Mouse (Mus musculus) embryonic facial prominence, embryonic 12.5 days (tissue): ENCODE measurements around the gene Fjx1. TPM values are rescaled to one million over a fixed set of nuclear protein-coding genes. Genes with fewer than 3 reads are reported as not detected.
A peak's percentile ranks its signal among the peaks of the same experiment; 100 is the strongest.

Source experiments
- ATAC-seq: fragments of 200-750 bp; cut with Nextera tagmentation; 2 replicates; pipeline ENCODE4 v1.8.0; 2017; ENCODE audit not compliant: insufficient number of reproducible peaks, insufficient read depth, low FRiP score, low TSS enrichment
- H3K27ac ChIP-seq: fragments of 300-500 bp; sonication (generic); 2 replicates; pipeline ENCODE4 v1.5.1; 2016; ENCODE audit warnings: mild to moderate bottlenecking
- H3K27me3 ChIP-seq: fragments of 300-500 bp; sonication (generic); 2 replicates; pipeline ENCODE4 v1.6.1; 2016; ENCODE audit warnings: mild to moderate bottlenecking, moderate library complexity
- H3K36me3 ChIP-seq: fragments of 300-500 bp; sonication (generic); 2 replicates; pipeline ENCODE4 v1.6.1; 2016; ENCODE audit warnings: mild to moderate bottlenecking
- H3K4me1 ChIP-seq: fragments of 300-500 bp; sonication (generic); 2 replicates; pipeline ENCODE4 v1.6.1; 2016
- H3K4me2 ChIP-seq: fragments of 300-500 bp; sonication (generic); replicated peaks from 2 replicates; pipeline ENCODE4 v1.6.1; 2016; ENCODE audit warnings: mild to moderate bottlenecking, moderate library complexity
- H3K4me3 ChIP-seq: fragments of 300-500 bp; sonication (generic); 2 replicates; pipeline ENCODE4 v1.5.1; 2016; ENCODE audit warnings: mild to moderate bottlenecking
- H3K9ac ChIP-seq: fragments of 300-500 bp; sonication (generic); 2 replicates; pipeline ENCODE4 v1.6.1; 2016; ENCODE audit warnings: mild to moderate bottlenecking, moderate library complexity
- H3K9me3 ChIP-seq: fragments of 300-500 bp; sonication (generic); 2 replicates; pipeline ENCODE4 v1.6.1; 2016; ENCODE audit warnings: mild to moderate bottlenecking, moderate library complexity
- WGBS: fragments of 180-500 bp; shearing (Covaris S2); methylation state at CpG from one replicate; pipeline ENCODE4 v1.1.7; 2016; 5-methylcytosine and 5-hydroxymethylcytosine counted together
- polyA plus RNA-seq: library from polyadenylated mRNA; unstranded; fragments of >200 nt; fragmentation: Nextera tagmentation; extraction: Ambion mirVana; gene quantifications from 2 replicates; pipeline ENCODE4 v1.2.1, GENCODE M21; 2016

Gene Fjx1
- polyA plus RNA-seq, result 24.4 and 25.5 TPM in 2 replicates

- no peaks in the 10 kb centered on the region for H3K36me3 ChIP-seq
- ATAC-seq, result peak; percentile 55
- WGBS, result under 1% methylated on average over 30 of the region's 49 CpGs
- H3K9ac ChIP-seq, result peak within 1 kb of the TSS; percentile 85
- peaks cover 16% of the 10 kb centered on the region for H3K4me1 ChIP-seq
- H3K4me2 ChIP-seq, result peak within 1 kb of the TSS; percentile 98
- peak within 1 kb of the TSS; percentile 91 for H3K27ac ChIP-seq
- no peaks in the 10 kb centered on the region for H3K9me3 ChIP-seq
- H3K27me3 ChIP-seq, result no peaks in the 10 kb centered on the region
- H3K4me3 ChIP-seq, result peak within 1 kb of the TSS; percentile 77
Measured at GRCm38 (mm10) chr2:102451671-102452549, at the start of gene Fjx1. Gene Fjx1 (minus strand): TSS chr2:102452499.

DNA sequence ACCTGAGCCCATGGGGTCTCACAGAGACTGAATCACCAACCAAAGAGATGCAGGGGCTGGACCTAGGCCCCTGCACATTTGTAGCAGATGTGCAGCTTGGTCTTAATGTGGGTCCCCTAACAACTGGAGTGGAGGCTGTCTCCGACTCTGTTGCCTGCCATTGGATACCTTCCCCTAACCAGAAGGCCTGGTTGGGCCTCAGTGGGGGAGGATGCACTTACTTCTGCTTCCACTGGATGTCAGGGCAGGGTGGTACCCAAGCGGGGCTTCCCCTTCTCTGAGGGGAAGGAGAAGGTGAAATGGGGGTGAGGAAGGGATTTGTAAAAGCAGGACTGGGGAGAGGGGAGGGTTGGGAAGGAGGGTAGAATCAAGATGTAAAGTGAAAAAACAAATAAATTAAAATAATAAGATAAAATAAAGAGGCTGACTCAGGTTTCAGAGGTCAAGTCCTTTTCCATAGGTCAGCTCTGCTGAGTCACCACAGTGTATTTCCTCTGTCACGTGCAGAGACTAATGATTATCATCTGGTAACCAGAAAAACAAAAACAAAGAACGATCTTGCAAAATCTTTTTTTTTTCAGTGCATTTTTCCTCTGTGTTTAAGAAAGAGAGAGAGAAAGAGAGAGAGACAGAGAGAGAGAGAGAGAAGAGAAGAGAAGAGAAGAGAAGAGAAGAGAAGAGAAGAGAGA, 47.8 kb upstream of the Fjx1 start:
- Histone ChIP-seq H3K27ac (no peak overlapping the region), H3K4me1 (no peaks in the 10 kb centered on the region), H3K4me3 (no peak overlapping the region), H3K27me3 (no peaks in the 10 kb centered on the region), H3K4me2 (no peak overlapping the region), H3K9ac (no peak overlapping the region), H3K36me3 (no peaks in the 10 kb centered on the region), H3K9me3 (no peaks in the 10 kb centered on the region)
- ATAC-seq, result no peak
- WGBS, result 20% methylated on average over 4 of the region's 4 CpGs

GRCm38 (mm10) chr2:102480738-102481137, 28.4 kb upstream of the Fjx1 start:
- no peak overlapping the region for H3K9ac ChIP-seq
- ATAC-seq, result no peak
- H3K4me1 ChIP-seq, result no peaks in the 10 kb centered on the region
- H3K4me3 ChIP-seq, result no peak overlapping the region
- 70% methylated on average over 3 of the region's 3 CpGs for WGBS
- H3K4me2 ChIP-seq, result no peak overlapping the region
- H3K36me3 ChIP-seq, result no peaks in the 10 kb centered on the region
- no peak overlapping the region for H3K27ac ChIP-seq
- H3K9me3 ChIP-seq, result no peaks in the 10 kb centered on the region
- no peaks in the 10 kb centered on the region for H3K27me3 ChIP-seq

DNA sequence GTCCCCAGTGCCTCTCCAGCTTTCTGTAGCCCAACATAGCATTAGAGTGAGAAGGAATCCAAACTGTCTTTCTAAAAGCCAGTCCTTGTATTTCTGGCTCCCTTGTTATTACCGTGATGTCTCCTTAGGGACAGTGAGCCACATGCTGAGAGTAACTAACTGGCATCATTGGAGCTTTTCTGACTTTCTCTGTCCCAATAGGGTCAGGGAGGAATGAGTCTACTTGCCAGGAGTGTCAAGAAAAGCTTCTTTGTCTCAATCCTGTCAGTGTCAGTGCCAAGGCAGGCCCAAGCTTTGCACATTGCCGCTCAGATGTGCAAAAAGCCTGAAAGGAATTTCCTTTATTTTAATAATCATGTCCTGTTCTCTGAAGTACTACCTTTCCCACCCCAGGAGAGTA, 23.8 kb upstream of the Fjx1 start:
- 43% methylated on average over 2 of the region's 2 CpGs for WGBS
- H3K9ac ChIP-seq, result no peak overlapping the region
- no peaks in the 10 kb centered on the region for H3K27me3 ChIP-seq
- H3K4me2 ChIP-seq, result no peak overlapping the region
- H3K27ac ChIP-seq, result no peak overlapping the region
- no peaks in the 10 kb centered on the region for H3K4me1 ChIP-seq
- no peak for ATAC-seq
- no peak overlapping the region for H3K4me3 ChIP-seq
- no peaks in the 10 kb centered on the region for H3K9me3 ChIP-seq
- H3K36me3 ChIP-seq, result no peaks in the 10 kb centered on the region

DNA sequence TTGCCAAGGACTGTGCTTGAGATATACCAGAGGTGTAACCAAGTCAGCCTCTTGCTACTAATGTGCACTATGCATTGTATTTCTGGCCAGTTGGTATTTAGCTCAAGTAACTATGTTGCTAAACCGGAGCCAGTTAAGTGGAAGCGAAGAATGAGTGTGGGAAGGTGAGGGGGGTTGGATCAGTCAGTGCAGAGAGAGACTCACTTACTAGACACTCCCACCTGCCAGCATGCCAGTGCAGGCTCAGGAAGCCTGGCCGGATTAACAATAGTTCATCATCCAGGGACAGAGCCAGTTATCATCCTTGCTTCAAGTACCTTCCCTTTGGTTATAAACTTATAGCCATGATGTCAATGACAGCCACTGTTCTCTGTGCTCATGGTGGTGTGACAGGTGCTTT, 16.3 kb upstream of the Fjx1 start:
- 75% methylated on average over 3 of the region's 3 CpGs for WGBS
- ATAC-seq, result no peak

DNA sequence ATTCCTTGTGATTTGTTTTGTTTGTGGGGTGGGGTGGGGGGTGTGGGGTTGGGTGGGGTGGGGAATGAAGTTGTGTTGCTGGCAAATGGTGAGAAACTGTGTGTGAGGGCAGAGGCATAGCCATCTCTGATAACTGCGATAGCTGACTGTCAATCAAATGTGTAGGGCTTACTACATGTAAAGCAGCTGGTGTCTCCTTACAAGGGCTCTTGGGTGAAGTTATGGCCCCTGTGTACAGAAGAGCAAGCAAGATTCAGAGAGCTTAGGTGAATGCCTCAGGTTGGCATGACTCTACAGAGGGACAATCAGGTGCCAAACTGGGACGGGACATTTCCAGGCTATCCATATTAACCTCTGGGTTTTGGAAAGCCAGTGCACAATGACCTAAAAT, 12.0 kb upstream of the Fjx1 start:
- Histone ChIP-seq H3K9ac (no peak overlapping the region), H3K4me1 (peaks cover 5% of the 10 kb centered on the region; the same call in 1 of the 2 replicates), H3K9me3 (no peaks in the 10 kb centered on the region), H3K27ac (0 out of 2 replicates have a peak overlapping the region, but pooled peaks have one; percentile 12), H3K27me3 (no peaks in the 10 kb centered on the region), H3K36me3 (no peaks in the 10 kb centered on the region), H3K4me2 (no peak overlapping the region), H3K4me3 (no peak overlapping the region)
- 80% methylated on average over 2 of the region's 2 CpGs for WGBS
- ATAC-seq, result no peak

More for the DNA sequence above, 16.3 kb upstream of the Fjx1 start:
- no peaks in the 10 kb centered on the region for H3K27me3 ChIP-seq
- no peaks in the 10 kb centered on the region for H3K9me3 ChIP-seq
- no peak overlapping the region for H3K9ac ChIP-seq
- H3K36me3 ChIP-seq, result no peaks in the 10 kb centered on the region
- H3K4me1 ChIP-seq, result peaks cover 5% of the 10 kb centered on the region; the same call in 1 of the 2 replicates
- no peak overlapping the region for H3K4me3 ChIP-seq
- no peak overlapping the region for H3K27ac ChIP-seq
- no peak overlapping the region for H3K4me2 ChIP-seq

- no peaks in the 10 kb centered on the region for H3K27me3 ChIP-seq
- ATAC-seq, result no peak
- peaks cover 5% of the 10 kb centered on the region; the same call in 1 of the 2 replicates for H3K4me1 ChIP-seq
- WGBS, result 49% methylated on average over 12 of the region's 12 CpGs
- no peaks in the 10 kb centered on the region for H3K9me3 ChIP-seq
- no peak overlapping the region for H3K4me2 ChIP-seq
- H3K27ac ChIP-seq, result 0 out of 2 replicates have a peak overlapping the region, but pooled peaks have one; percentile 12
- no peaks in the 10 kb centered on the region for H3K36me3 ChIP-seq
- H3K4me3 ChIP-seq, result no peak overlapping the region
- no peak overlapping the region for H3K9ac ChIP-seq
Measured at GRCm38 (mm10) chr2:102463587-102464341, 11.5 kb upstream of the Fjx1 start.

- H3K36me3 ChIP-seq, result no peaks in the 10 kb centered on the region
- no peaks in the 10 kb centered on the region for H3K9me3 ChIP-seq
- H3K27me3 ChIP-seq, result no peaks in the 10 kb centered on the region
- 81% methylated on average over 1 of the region's 1 CpGs for WGBS
- H3K4me1 ChIP-seq, result peaks cover 5% of the 10 kb centered on the region; the same call in 1 of the 2 replicates
- no peak overlapping the region for H3K4me3 ChIP-seq
- H3K4me2 ChIP-seq, result no peak overlapping the region
- no peak overlapping the region for H3K9ac ChIP-seq
- ATAC-seq, result no peak
- H3K27ac ChIP-seq, result no peak overlapping the region
Measured at GRCm38 (mm10) chr2:102461491-102461890, 9.2 kb upstream of the Fjx1 start.

DNA sequence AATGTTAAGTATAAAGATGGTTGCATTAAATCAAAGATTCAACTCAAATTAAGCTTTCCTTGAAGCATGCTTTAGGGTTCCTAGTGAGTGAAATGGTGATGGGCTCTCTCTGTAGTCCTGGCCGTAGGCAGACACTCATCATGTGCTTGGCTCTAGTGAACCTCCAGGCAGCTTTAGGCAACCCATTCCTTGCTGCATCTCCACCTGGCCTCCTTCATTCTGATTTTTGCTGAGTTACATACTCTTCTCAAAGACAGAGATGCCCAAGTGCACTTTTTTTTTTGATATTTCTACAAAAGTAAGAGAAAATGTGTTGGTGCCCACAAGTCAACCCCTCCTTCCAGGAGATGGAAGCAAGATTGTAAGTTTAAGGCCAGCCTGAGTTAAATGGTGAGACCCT, 2.8 kb upstream of the Fjx1 start:
- no peak for ATAC-seq
- no peak overlapping the region for H3K4me3 ChIP-seq
- peaks cover 5% of the 10 kb centered on the region; the same call in 1 of the 2 replicates for H3K4me1 ChIP-seq
- no peaks in the 10 kb centered on the region for H3K27me3 ChIP-seq
- WGBS, result 77% methylated on average over 1 of the region's 1 CpGs
- no peak overlapping the region for H3K9ac ChIP-seq
- no peak overlapping the region for H3K27ac ChIP-seq
- no peak overlapping the region for H3K4me2 ChIP-seq
- H3K9me3 ChIP-seq, result no peaks in the 10 kb centered on the region
- no peaks in the 10 kb centered on the region for H3K36me3 ChIP-seq

DNA sequence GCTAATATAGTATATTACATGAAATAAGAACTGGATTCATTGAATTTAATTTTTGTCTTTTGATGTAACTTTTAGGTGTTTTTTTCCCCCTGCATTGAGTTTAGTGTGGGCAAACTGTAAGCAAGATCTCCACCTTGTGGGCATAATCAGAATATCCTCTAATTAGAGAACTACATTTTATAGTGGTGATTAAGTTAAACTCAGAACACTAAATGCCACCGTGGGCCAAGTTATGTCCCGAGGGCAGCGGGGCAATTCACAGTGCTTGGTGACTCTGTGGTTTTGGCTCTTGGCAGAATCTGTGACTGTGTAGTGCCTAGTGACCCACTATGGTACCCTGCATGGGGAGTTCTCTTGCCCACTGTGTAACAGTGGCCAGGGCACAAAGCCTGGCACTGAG, 1.1 kb upstream of the Fjx1 start:
- ATAC-seq, result no peak
- no peak overlapping the region for H3K27ac ChIP-seq
- WGBS, result 38% methylated on average over 3 of the region's 3 CpGs
- H3K27me3 ChIP-seq, result no peaks in the 10 kb centered on the region
- H3K4me2 ChIP-seq, result no peak overlapping the region
- H3K9me3 ChIP-seq, result no peaks in the 10 kb centered on the region
- H3K36me3 ChIP-seq, result no peaks in the 10 kb centered on the region
- no peak overlapping the region for H3K4me3 ChIP-seq
- H3K4me1 ChIP-seq, result peaks cover 16% of the 10 kb centered on the region
- no peak overlapping the region for H3K9ac ChIP-seq
